Mouse (Mus musculus): ENCODE results near the gene Gm28042.

- TF ChIP-seq CTCF (conservative IDR thresholded peaks at IDR 0.05 in 1 of 2, IDR thresholded peaks at IDR 0.05 in 1 of 2; ENCODE audit: low read depth in 2 of 2, low read length in 2 of 2) (no peak), HCFC1 (IDR thresholded peaks at IDR 0.05; ENCODE audit: low read depth, low read length) (no peak), SIN3A (IDR thresholded peaks at IDR 0.05; ENCODE audit: low read length) (no peak), SMC3 (IDR thresholded peaks at IDR 0.05; ENCODE audit: low read depth, low read length) (no peak), RCOR1 (conservative IDR thresholded peaks at IDR 0.05; ENCODE audit: low read depth, low read length) (no peak), ZC3H11A (IDR thresholded peaks at IDR 0.05; ENCODE audit: low read depth, low read length) (no peak), MYC (IDR thresholded peaks at IDR 0.05; ENCODE audit: low read depth, low read length) (no peak), EP300 (IDR thresholded peaks at IDR 0.05; ENCODE audit: low read length) (no peak), POLR2A (IDR thresholded peaks at IDR 0.05; ENCODE audit: low read depth, low read length) (no peak), ZMIZ1 (IDR thresholded peaks at IDR 0.05; ENCODE audit: low read depth, low read length) (no peak), KAT2A (IDR thresholded peaks at IDR 0.05; ENCODE audit: insufficient replicate concordance, low read length) (no peak), MAFK (IDR thresholded peaks at IDR 0.05; ENCODE audit: insufficient replicate concordance, low read length) (no peak)
Observed at GRCm38 (mm10) chr2:120030380-120030779, 3.1 kb downstream of the Gm28042 start.
